Mouse (Mus musculus): ENCODE results near the gene Tstd3. TPM values are rescaled to one million over a fixed set of nuclear protein-coding genes. Genes with fewer than 3 reads are reported as not detected.
"Not testable (repeated sequence)": the region's sequence is repeated elsewhere in the genome, so short reads cannot be mapped to it uniquely, and the experiment has no call there.

The Tstd3 gene
- polyA plus RNA-seq, 1 experiment: 13.4 TPM

DNA sequence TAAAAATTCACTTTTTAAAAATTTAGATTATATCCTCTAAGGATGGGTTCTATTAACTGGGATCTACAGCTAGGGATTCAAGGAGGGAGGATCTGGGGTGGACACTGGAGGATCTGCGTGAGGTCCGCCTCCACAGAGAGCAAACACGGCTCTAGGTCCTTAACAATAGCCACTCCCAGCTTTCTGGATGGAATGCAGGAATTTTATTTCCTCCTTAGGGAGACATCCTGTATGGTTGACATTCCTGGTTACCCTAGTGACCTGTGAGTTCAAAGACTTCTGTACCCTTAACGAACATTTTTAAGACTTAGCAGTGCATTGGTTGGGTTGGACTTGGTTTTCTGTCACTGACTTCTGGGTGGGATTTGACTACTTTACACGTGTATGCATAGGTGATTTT is 21.3 kb downstream of the Tstd3 start:
- TF ChIP-seq POLR2A (IDR thresholded peaks at IDR 0.05; ENCODE audit: borderline replicate concordance, extremely low read depth, insufficient read depth, insufficient read length, poor library complexity, severe bottlenecking): no peak
- no peak for TF ChIP-seq CTCF (IDR thresholded peaks at IDR 0.05; ENCODE audit: borderline replicate concordance, extremely low read depth, insufficient read depth, insufficient read length)
- DNase-seq (ENCODE audit: low read depth): no peak

DNA sequence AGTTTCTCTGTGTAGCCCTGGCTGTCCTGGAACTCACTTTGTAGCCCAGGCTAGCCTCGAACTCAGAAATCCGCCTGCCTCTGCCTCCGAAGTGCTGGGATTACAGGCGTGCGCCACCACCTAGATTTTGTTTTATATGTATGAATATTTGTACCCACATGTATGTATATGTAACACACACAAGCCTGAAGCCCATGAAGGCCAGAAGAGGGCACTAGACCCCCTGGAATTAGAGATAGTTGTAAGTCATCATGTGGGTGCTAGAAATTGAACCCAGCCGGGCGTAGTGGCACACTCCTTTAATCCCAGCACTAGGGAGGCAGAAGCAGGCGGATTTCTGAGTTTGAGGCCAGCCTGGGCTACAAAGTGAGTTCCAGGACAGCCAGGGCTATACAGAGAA is 22.9 kb downstream of the Tstd3 start:
- not testable (repeated sequence) for DNase-seq (ENCODE audit: low read depth)

DNA sequence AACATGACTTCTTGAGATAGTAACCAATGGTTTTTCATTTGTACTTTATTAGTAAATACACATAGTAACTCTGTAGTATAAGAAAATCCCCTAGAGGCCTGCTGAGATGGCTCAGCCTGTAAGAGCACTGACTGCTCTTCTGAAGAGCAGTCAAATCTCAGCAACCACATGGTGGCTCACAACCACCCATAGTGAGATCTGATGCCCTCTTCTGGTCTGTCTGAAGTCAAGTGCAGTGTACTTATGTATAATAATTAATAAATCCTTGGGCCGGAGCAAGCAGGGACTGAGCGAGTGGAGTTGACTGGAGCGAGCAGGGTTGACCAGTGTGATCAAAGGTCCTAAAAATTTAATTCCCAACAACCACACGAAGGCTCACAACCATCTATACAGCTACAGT is 27.8 kb downstream of the Tstd3 start:
- DNase-seq (ENCODE audit: low read depth): peak; percentile 11
- TF ChIP-seq POLR2A (IDR thresholded peaks at IDR 0.05; ENCODE audit: borderline replicate concordance, extremely low read depth, insufficient read depth, insufficient read length, poor library complexity, severe bottlenecking): no peak
- TF ChIP-seq CTCF (IDR thresholded peaks at IDR 0.05; ENCODE audit: borderline replicate concordance, extremely low read depth, insufficient read depth, insufficient read length): no peak

DNA sequence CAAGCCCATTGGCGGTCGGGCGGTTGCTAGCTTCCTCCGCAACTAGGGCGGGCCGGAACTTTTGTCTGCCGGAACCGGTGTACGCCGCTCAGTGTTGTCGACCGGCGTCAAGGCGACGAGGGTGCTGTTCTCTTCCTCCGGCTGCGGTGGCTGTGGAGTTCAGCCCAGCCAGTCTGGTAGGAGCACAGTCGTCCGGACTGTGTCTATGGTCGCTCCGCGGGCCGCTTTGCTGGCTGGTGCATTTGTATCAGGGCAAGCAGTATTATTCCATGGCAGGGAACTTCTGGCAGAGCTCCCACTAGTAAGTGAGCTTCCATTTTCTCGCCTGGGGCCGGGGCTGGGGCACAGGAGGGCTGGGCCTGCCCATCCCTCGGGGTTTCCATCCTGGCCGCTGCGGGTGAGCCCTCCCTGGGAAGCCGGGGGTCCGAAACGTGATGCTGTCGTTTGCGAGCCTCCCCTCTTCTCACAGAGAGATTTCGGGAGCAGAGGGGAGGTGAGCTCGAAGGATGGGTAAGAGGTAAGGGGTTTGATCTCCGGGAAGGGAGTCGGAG is 39.3 kb downstream of the Tstd3 start, which contains the start of gene Ccnc:
Gene Ccnc, plus strand, starts transcription at position 87 of the 551 bp plus-strand sequence.
- DNase-seq (ENCODE audit: low read depth): peak; percentile 98
- TF ChIP-seq CTCF (IDR thresholded peaks at IDR 0.05; ENCODE audit: borderline replicate concordance, extremely low read depth, insufficient read depth, insufficient read length) (no peak), POLR2A (IDR thresholded peaks at IDR 0.05; ENCODE audit: borderline replicate concordance, extremely low read depth, insufficient read depth, insufficient read length, poor library complexity, severe bottlenecking) (peak; percentile 68; the same call in 1 of the 2 replicates)

DNA sequence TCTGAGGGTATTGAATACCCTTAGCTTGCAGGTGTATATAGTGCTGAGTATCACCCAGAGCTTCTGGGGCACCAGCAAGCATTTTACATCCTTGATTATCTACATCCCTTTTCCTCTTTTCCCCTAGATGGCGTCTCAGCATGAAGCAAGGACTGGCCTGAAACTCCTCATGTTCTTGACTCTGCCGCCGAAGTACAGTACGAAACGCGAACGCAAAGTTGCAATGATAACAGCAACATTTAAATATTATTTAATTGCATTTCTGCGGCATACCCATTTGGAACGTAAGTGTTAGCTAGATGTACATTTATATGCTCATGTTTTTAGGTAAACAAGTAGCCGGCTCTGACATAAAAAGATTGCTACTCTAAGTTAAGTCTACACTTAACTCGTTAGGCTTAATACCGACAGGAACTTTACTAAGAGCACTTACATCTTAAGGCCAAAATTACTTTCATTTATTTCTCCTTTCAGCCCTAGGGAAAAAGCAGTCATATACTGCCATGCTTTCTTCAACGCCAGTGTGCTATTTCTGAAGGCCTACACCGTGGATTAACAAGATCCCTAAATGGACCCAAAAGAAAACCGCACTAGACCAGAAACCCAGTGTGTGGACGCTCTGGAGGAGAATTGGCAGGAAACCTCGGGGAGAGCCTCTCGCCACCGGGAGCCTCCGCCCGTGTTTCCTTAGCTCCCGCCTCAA is 39.9 kb downstream of the Tstd3 start:
- TF ChIP-seq CTCF (IDR thresholded peaks at IDR 0.05; ENCODE audit: borderline replicate concordance, extremely low read depth, insufficient read depth, insufficient read length): peak; percentile 59; the same call in 1 of the 2 replicates
- TF ChIP-seq POLR2A (IDR thresholded peaks at IDR 0.05; ENCODE audit: borderline replicate concordance, extremely low read depth, insufficient read depth, insufficient read length, poor library complexity, severe bottlenecking): no peak
- DNase-seq (ENCODE audit: low read depth): peak; percentile 92

DNA sequence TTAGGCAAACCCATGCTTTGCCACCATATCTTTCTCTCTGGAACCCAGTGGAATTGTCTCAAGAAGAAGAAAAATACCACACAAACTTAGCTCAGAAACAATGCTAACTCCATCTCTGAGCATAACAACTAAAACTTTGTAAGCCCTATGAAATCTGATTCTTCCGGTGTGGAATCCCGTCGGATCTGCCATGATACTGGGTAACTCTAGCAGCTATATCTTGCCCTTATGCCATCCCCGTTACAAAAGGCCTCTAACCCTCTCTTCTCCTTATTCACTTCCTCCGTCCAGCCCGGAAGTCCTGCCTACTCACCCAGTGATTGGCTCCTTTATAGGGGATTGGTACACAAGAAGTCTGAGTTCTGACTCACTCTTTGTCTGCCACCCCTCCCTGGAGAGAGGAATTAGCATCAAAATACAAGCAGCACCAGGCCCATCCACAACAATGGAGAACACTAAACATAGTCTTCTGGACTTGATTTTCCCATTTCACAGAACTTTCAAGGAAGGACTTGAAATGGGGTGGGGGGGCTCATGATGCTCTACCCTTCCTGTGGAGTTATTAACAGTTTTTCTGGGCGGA is 44.2 kb downstream of the Tstd3 start:
- TF ChIP-seq CTCF (IDR thresholded peaks at IDR 0.05; ENCODE audit: borderline replicate concordance, extremely low read depth, insufficient read depth, insufficient read length): no peak
- no peak for TF ChIP-seq POLR2A (IDR thresholded peaks at IDR 0.05; ENCODE audit: borderline replicate concordance, extremely low read depth, insufficient read depth, insufficient read length, poor library complexity, severe bottlenecking)
- DNase-seq (ENCODE audit: low read depth): peak; percentile 59

DNA sequence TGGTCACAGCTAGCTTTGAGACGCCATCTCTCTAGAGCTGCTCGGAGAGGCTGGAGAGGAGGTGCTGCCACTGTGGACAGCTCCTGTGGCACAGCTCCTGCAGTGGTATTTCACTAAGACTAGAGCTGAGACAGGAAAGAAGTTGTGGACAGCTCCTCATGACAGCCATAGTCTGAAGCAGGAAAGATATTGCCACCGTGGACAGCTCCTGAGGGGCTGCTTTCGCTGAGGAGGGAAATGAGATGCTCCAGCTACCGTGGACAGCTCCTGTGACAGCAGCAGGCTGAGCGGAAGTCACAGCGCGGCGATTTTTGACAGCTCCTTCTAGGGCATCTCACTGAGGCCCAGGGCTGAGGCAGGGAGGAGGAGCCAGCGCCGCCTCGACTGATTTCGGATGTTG is 54.9 kb downstream of the Tstd3 start:
- peak; percentile 80 for DNase-seq (ENCODE audit: low read depth)
- TF ChIP-seq POLR2A (IDR thresholded peaks at IDR 0.05; ENCODE audit: borderline replicate concordance, extremely low read depth, insufficient read depth, insufficient read length, poor library complexity, severe bottlenecking) (no peak), CTCF (IDR thresholded peaks at IDR 0.05; ENCODE audit: borderline replicate concordance, extremely low read depth, insufficient read depth, insufficient read length) (no peak)

Other genes with a start within 250 kb of the Tstd3 start
- gene Prdm13, start 81.2 kb downstream of the Tstd3 start, polyA plus RNA-seq (2012; rRNA removed): 2.1 and 2.4 TPM in 2 replicates
- gene Ccnc, start 39.5 kb downstream of the Tstd3 start, polyA plus RNA-seq (2012; rRNA removed): 27.0 and 28.5 TPM in 2 replicates
- gene Usp45, start 56 bp downstream of the Tstd3 start, polyA plus RNA-seq (2012; rRNA removed): 10.4 and 10.9 TPM in 2 replicates
- 234 and 276 TPM in 2 replicates for gene Pnisr, start 80.4 kb upstream of the Tstd3 start, polyA plus RNA-seq (2012; rRNA removed)
- gene Coq3, start 112.5 kb upstream of the Tstd3 start, polyA plus RNA-seq (2012; rRNA removed): 6.6 and 6.9 TPM in 2 replicates
- 33.7 and 54.3 TPM in 2 replicates for gene Faxc, start 164.1 kb upstream of the Tstd3 start, polyA plus RNA-seq (2012; rRNA removed)